Mouse (Mus musculus) frontal cortex, postnatal 14 days (tissue): ENCODE results near the gene Hdac4.

Experiments used
- DNase-seq, 2 experiments: peaks; one replicate each; pipeline ENCODE4 v3.0.0; 2022; ENCODE audit warnings: low spot score in 2 of 2

Hdac4 gene

DNA sequence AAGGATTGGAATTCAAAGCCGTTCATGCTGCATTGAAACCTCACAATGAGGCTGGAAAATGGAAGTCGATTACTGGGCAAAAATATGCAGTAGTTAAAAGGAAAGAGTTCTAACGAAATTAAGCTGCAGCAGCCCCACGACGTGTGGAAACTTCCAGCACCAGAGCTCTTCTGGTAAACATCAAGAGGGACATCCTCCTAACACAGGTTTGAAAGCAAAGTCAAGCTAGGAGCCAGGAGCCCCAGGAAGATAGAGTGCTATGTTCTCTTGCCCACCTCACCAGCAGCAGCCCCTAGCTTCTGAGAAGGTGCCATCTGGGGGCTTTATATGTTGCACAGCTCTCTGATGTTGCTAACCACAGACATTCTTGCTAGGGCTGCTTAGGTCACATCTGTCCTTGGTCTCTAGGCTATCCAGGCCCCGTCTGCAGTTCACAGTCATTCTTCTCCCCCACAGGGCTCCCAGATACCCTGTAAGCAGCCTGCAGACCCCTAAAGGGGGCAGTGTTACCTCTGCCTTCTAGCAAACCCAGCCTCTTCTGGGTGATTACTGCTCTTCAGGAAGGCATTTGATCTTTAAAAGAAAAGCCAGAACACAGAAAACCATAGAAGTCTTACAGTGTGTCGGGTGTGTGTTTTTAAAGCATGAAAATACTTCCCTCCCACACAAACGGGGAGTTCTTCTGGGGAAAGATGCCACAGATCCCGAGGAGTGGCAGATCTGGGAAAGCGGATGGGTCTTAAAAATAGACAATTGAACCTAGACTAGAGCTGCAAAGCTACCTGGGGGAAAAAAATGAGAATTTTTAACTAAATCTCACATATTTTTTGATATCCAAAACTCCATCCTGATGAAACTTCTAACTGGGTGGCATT lies 17.2 kb downstream of the Hdac4 start:
- DNase-seq: no peak

GRCm38 (mm10) chr1:92177599-92177998 lies 17.9 kb downstream of the Hdac4 start:
- no peak for DNase-seq

DNA sequence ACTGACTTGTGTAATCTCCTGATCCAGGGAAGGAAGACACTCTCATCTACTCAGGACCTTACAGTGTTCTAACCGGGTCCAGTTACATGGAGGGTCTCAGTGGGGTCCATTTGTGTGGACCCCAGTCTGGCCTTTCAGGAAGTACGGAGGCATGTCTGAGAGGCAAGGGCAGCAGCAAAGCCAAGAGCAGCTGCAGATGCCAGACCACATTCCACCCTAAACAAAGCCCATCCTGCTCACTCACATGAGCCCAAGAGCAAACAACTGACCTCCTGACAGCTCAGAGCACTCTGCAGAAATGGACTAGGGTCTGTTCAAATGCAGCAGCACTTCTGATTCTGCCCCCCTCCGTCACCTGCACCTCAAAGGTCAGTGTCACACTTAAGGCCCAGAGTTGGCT lies 18.3 kb downstream of the Hdac4 start:
- no peak for DNase-seq

- DNase-seq: no peak
Measured at GRCm38 (mm10) chr1:92175266-92175665, 20.2 kb downstream of the Hdac4 start.

- no peak for DNase-seq
Measured at GRCm38 (mm10) chr1:92174898-92175255, 20.6 kb downstream of the Hdac4 start.

DNA sequence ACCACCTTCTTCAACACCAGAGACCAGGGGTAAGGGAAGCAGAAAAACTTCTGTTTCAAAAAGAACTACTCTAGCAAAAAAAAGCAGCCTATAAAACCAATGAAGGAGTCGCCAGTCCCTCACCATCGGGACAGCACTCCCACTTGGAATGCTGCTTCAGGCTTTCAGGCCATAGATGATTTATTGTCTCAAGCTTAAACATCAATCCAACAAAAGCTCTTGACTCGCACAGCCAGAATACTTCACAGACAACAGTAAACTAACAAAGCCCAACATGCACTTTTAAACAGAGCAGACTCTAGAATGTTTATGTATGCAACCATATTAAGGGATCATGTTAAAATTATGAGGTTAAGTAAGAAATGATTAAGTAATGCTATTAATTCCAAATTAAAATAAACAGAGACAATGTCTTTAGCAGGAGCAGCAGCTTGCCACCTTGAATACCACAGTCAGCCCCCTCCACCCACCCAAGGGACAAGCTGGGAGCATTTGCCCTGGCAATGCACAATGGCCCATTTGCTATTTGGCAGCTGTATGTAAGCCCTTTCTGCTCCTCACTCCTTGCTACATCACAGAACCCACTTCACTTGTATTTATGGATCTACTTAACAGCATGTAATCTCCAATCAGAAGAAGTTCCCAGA lies 21.1 kb downstream of the Hdac4 start:
- DNase-seq: no peak

DNA sequence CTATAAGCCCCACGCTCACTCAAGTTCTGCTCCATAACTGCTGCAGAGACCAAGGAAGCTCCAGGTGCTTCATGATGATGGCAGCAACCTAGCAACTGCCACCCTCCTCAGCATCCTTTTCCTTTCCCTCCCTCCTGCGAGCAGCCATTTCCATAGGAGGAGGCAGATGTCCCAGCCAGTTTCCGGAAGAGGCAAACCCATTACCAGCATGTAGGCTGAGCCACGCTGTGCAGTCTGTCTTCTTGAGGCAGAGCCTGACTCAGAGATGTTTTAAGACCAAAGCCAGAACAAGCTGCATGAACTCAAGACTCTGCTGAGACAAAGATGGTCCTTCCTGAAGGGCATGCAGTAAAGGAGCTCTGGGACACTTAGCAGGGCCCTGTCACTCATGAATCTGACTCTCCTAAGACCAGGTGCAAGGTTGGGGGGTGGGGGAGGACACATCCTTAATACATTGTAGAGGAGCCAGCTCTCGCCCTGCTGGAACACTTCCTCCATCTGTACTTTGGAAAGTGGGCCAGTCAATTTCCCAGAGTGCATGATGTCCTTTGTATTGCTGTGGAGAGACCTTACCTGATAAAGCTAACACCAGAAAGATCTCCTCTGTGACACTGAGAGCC lies 24.8 kb downstream of the Hdac4 start:
- DNase-seq: no peak

- DNase-seq: no peak
Measured at GRCm38 (mm10) chr1:92169776-92170055, 25.8 kb downstream of the Hdac4 start.

DNA sequence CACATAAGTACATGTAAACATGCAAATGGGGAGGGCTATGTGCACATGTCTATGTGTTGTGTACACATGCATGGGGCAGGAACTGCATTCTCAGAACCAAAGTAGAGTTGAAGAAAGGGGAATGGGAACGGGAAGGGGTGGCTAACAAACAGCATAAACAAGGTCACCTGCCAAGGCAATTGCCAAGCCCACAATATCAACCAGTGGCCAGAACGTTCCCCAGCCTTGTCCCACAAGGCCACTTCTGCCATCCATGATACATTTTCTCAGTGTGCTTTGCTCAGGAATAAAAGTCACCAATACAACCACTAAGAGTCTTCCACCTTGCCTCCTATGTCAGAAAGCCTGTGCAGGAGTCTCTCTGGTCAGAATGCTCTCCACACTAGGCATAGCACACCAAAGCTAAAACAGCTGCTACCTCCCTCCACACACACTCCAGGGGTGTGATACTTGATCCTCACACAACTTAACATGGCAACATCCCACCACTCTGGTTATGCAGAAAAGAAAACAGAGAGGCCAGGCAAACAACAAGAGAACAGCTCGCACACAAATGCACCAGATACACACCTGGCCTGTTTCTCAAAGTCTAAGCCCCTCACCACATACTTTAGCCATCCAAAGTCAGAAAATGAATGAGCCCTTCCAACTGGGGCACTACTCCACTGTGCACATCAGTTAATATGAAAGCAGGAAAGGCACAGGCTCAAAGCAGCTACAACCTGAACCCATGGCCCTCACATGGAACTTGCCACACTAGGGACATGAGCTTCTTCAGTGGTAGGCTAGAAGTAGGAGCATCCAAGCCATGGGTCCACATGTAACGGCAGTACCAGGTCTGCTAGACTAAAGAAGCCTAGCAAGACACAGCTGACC lies 26.4 kb downstream of the Hdac4 start:
- DNase-seq: no peak

- DNase-seq: no peak
Measured at GRCm38 (mm10) chr1:92163932-92164331, 31.6 kb downstream of the Hdac4 start.

DNA sequence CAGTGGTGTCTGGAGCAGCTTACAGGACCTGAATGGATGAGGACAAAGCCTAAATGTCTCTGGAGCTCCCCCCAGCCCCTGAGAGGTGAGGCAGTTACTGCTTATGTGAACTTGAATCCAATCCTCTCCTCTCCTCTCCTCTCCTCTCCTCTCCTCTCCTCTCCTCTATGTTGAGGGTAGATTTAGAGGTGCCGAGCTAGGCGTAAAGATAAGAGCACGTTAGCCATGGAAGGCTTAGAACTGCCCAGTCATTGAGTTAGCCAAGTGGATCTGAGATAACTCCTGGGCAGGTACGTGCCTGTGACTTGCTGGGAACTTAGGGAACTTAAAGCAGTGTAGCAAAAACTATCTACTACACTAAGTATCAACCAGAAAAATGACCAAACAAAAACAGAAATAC lies 35.7 kb downstream of the Hdac4 start:
- no peak for DNase-seq

- DNase-seq: no peak
Measured at GRCm38 (mm10) chr1:92150201-92150600, 45.3 kb downstream of the Hdac4 start.

DNA sequence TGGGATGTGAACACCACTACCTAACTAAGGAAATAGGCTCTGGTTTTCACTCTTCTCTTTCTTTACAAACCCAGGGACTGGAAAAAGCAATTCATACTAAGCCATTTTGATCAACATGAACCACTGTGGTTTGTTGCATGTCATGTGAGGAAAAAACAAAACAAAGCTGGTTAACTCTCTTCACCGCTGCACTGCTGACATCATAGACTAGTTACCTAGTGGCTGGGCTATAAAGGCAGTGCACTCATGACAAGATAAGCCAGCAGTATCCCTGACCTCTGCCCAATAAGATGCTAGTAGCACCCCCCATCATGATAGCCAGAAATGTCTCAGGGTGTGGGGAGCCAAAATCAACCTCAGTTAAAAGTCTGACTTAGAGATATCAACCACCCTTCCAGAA lies 47.0 kb downstream of the Hdac4 start:
- DNase-seq: no peak

- no peak for DNase-seq
Measured at GRCm38 (mm10) chr1:92144868-92145534, 50.5 kb downstream of the Hdac4 start.

GRCm38 (mm10) chr1:92143331-92143895 lies 52.1 kb downstream of the Hdac4 start:
- no peak for DNase-seq

GRCm38 (mm10) chr1:92142793-92143192 lies 52.7 kb downstream of the Hdac4 start:
- DNase-seq: no peak

GRCm38 (mm10) chr1:92139001-92139400 lies 56.5 kb downstream of the Hdac4 start:
- no peak for DNase-seq

DNA sequence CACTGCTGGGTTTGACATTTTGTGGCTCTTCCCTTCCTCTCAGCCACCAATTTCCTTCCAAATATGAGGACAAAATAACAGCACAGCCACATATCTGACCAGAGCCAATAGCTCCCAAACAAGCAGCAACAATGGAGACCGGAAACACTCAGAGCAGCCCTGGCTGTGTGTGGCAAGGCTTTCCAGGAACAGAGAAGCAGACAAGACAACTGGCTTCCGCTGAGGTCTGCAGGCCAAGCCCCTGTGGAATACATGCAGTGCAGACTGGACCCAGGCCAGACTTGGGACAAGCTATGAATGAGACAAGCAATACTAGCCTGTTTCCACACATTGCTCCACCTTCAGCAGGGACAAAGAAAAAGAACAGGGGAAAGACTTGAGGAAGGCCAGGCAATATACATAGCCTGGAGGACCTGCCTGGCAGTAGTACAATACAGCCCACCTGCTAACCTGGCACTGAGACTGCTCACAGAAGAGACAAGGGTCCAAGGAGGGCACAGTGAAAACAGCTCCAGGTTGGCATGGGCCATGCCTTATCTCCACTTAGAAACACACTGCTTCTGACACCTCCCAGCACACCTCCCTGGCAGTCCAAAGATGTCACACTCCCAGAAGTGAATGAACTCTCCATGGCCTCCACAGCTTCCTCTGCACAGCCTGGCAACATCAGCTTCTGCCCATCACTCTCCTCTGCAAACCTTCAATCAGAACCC lies 58.2 kb downstream of the Hdac4 start:
- DNase-seq: no peak

- no peak for DNase-seq
Measured at GRCm38 (mm10) chr1:92136362-92136761, 59.1 kb downstream of the Hdac4 start.

- DNase-seq: no peak
Measured at GRCm38 (mm10) chr1:92132181-92132580, 63.3 kb downstream of the Hdac4 start.
